Mouse (Mus musculus) heart, postnatal 0 days (tissue): ENCODE results near the gene Gm42791. TPM values are rescaled to one million over a fixed set of nuclear protein-coding genes. Genes with fewer than 3 reads are reported as not detected.

ENCODE experiments used
- ATAC-seq: fragments of 200-750 bp; cut with Nextera tagmentation; 2 replicates; pipeline ENCODE4 v1.8.0; 2017; ENCODE audit warnings: low read depth, moderate number of reproducible peaks, moderate library complexity; ENCODE audit not compliant: insufficient read depth
- DNase-seq: peaks from one replicate; pipeline ENCODE4 v3.0.0-alpha.2; 2016; ENCODE audit warnings: low spot score
- H3K27ac ChIP-seq: fragments of 300-500 bp; sonication (generic); 2 replicates; pipeline ENCODE4 v1.5.1; 2014; ENCODE audit warnings: low read depth, mild to moderate bottlenecking
- H3K27me3 ChIP-seq: fragments of 300-500 bp; sonication (generic); 2 replicates; pipeline ENCODE4 v1.6.1; 2014; ENCODE audit warnings: low read length, mixed read lengths; ENCODE audit not compliant: control insufficient read depth, insufficient read depth
- H3K36me3 ChIP-seq: fragments of 300-500 bp; sonication (generic); replicated peaks from 2 replicates; pipeline ENCODE4 v1.6.1; 2014; ENCODE audit warnings: low read length, mixed read lengths; ENCODE audit not compliant: control insufficient read depth, insufficient read depth
- H3K4me1 ChIP-seq: fragments of 300-500 bp; sonication (generic); 2 replicates; pipeline ENCODE4 v1.6.1; 2014; ENCODE audit warnings: antibody characterized with exemption; ENCODE audit not compliant: control insufficient read depth, insufficient read depth
- H3K4me2 ChIP-seq: fragments of 300-500 bp; sonication (generic); 2 replicates; pipeline ENCODE4 v1.6.1; 2014; ENCODE audit warnings: low read depth, mild to moderate bottlenecking, low read length, moderate library complexity
- H3K4me3 ChIP-seq: fragments of 300-500 bp; sonication (generic); 2 replicates; pipeline ENCODE4 v1.5.1; 2014; ENCODE audit warnings: low read depth, low read length
- H3K9ac ChIP-seq: fragments of 300-500 bp; sonication (generic); replicated peaks from 2 replicates; pipeline ENCODE4 v1.6.1; 2014; ENCODE audit warnings: low read depth, low read length, mixed read lengths
- H3K9me3 ChIP-seq: fragments of 300-500 bp; sonication (generic); replicated peaks from 2 replicates; pipeline ENCODE4 v1.6.1; 2016; ENCODE audit warnings: low read length; ENCODE audit not compliant: control insufficient read depth
- CTCF ChIP-seq: IDR thresholded peaks from 2 replicates; pipeline ENCODE4 v1.5.1; 2016; ENCODE audit warnings: antibody characterized with exemption, control low read depth, low read depth
- EP300 ChIP-seq: IDR thresholded peaks from 2 replicates; pipeline ENCODE4 v1.6.1; 2016; ENCODE audit warnings: antibody characterized with exemption, low read depth
- WGBS: fragments of 180-500 bp; shearing (Covaris S2); extraction: QIAGEN DNeasy Blood & Tissue Kit; methylation state at CpG from one replicate; pipeline ENCODE4 v1.1.7; 2014; 5-methylcytosine and 5-hydroxymethylcytosine counted together
- polyA plus RNA-seq: library from polyadenylated mRNA; unstranded; fragments of >200 nt; fragmentation: Nextera tagmentation; extraction: Ambion mirVana; gene quantifications from 2 replicates; pipeline ENCODE4 v1.2.1, GENCODE M21; 2015
- total RNA-seq: library from RNA; depleted of rRNA; stranded (reverse); fragments of >200 nt; gene quantifications from 2 replicates; pipeline ENCODE4 v1.2.3, GENCODE M21; 2014; ENCODE audit warnings: low replicate concordance

Gm42791 gene
- total and polyA plus RNA-seq, 2 experiments from 2014 or later: 1.00 TPM; not detected in 1

- Histone ChIP-seq H3K4me2 (peak overlapping the region; percentile 35), H3K4me3 (no peak overlapping the region), H3K9ac (no peak overlapping the region), H3K27me3 (no peaks in the 10 kb centered on the region), H3K36me3 (peaks cover 22% of the 10 kb centered on the region), H3K4me1 (peaks cover 25% of the 10 kb centered on the region), H3K9me3 (no peaks in the 10 kb centered on the region; the same call in 1 of the 2 replicates), H3K27ac (peak overlapping the region; percentile 69)
- 18% methylated on average over 7 of the region's 7 CpGs for WGBS
- ATAC-seq (peak; percentile 79), DNase-seq (peak; percentile 73)
- peak; percentile 25; the same call in 1 of the 2 replicates for TF ChIP-seq CTCF
- no peak for TF ChIP-seq EP300
Measured at GRCm38 (mm10) chr5:148909057-148909395, 85.9 kb downstream of the Gm42791 start.

GRCm38 (mm10) chr5:148908191-148909056, 86.5 kb downstream of the Gm42791 start:
- Histone ChIP-seq H3K27me3 (no peaks in the 10 kb centered on the region), H3K4me2 (no peak overlapping the region), H3K4me3 (no peak overlapping the region), H3K27ac (peak overlapping the region; percentile 69), H3K9me3 (no peaks in the 10 kb centered on the region; the same call in 1 of the 2 replicates), H3K4me1 (peaks cover 25% of the 10 kb centered on the region), H3K9ac (no peak overlapping the region), H3K36me3 (peaks cover 26% of the 10 kb centered on the region)
- 38% methylated on average over 17 of the region's 17 CpGs for WGBS
- DNase-seq (peak; percentile 32), ATAC-seq (0 out of 2 replicates have a peak, but pooled peaks have one; percentile 8)
- TF ChIP-seq EP300: 0 out of 2 replicates have a peak, but pooled peaks have one; percentile 35
- no peak for TF ChIP-seq CTCF

- Histone ChIP-seq H3K9ac (no peak overlapping the region), H3K27ac (no peak overlapping the region), H3K4me2 (no peak overlapping the region), H3K4me1 (peaks cover 25% of the 10 kb centered on the region), H3K27me3 (no peaks in the 10 kb centered on the region), H3K4me3 (no peak overlapping the region), H3K36me3 (peaks cover 24% of the 10 kb centered on the region), H3K9me3 (no peaks in the 10 kb centered on the region; the same call in 1 of the 2 replicates)
- ATAC-seq (no peak), DNase-seq (no peak)
- 84% methylated on average over 4 of the region's 4 CpGs for WGBS
- TF ChIP-seq EP300 (no peak), CTCF (no peak)
Measured at GRCm38 (mm10) chr5:148906305-148906704, 88.6 kb downstream of the Gm42791 start.

GRCm38 (mm10) chr5:148904846-148905245, 90.1 kb downstream of the Gm42791 start:
- ATAC-seq: no peak
- 66% methylated on average over 6 of the region's 6 CpGs for WGBS
- no peaks in the 10 kb centered on the region for H3K27me3 ChIP-seq
- peaks cover 27% of the 10 kb centered on the region for H3K36me3 ChIP-seq
- H3K9ac ChIP-seq: no peak overlapping the region
- no peak overlapping the region for H3K27ac ChIP-seq
- peak; percentile 24 for DNase-seq
- H3K4me3 ChIP-seq: no peak overlapping the region
- H3K4me2 ChIP-seq: no peak overlapping the region
- H3K9me3 ChIP-seq: no peaks in the 10 kb centered on the region
- no peak for TF ChIP-seq EP300
- peak; percentile 64 for TF ChIP-seq CTCF
- peaks cover 22% of the 10 kb centered on the region for H3K4me1 ChIP-seq

GRCm38 (mm10) chr5:148899361-148899760, 95.6 kb downstream of the Gm42791 start:
- Histone ChIP-seq H3K27ac (no peak overlapping the region), H3K4me3 (no peak overlapping the region), H3K4me1 (no peaks in the 10 kb centered on the region), H3K4me2 (no peak overlapping the region), H3K9me3 (no peaks in the 10 kb centered on the region), H3K36me3 (peaks cover 25% of the 10 kb centered on the region), H3K27me3 (no peaks in the 10 kb centered on the region), H3K9ac (no peak overlapping the region)
- TF ChIP-seq CTCF (no peak), EP300 (no peak)
- DNase-seq: no peak
- no peak for ATAC-seq
- 92% methylated on average over 7 of the region's 7 CpGs for WGBS
